Mouse (Mus musculus) liver, postnatal 0 days (tissue): ENCODE data around the gene Hoxd1. TPM values are rescaled to one million over a fixed set of nuclear protein-coding genes. Genes with fewer than 3 reads are reported as not detected.

Source experiments
- ATAC-seq: fragments of 200-750 bp; cut with Nextera tagmentation; 2 replicates; pipeline ENCODE4 v1.8.0; 2017; ENCODE audit warnings: mild to moderate bottlenecking, moderate library complexity
- DNase-seq: peaks from one replicate; pipeline ENCODE4 v3.0.0-alpha.2; 2016
- H3K27ac ChIP-seq: fragments of 300-500 bp; sonication (generic); 2 replicates; pipeline ENCODE4 v1.5.1; 2014; ENCODE audit warnings: antibody characterized with exemption, moderate library complexity, mild to moderate bottlenecking, low read depth
- H3K27me3 ChIP-seq: fragments of 300-500 bp; sonication (generic); 2 replicates; pipeline ENCODE4 v1.6.1; 2014; ENCODE audit warnings: low read length, control low read depth, mixed read lengths; ENCODE audit not compliant: insufficient read depth
- H3K36me3 ChIP-seq: fragments of 300-500 bp; sonication (generic); replicated peaks from 2 replicates; pipeline ENCODE4 v1.6.1; 2014; ENCODE audit warnings: mild to moderate bottlenecking, control low read depth, low read length, moderate library complexity, mixed read lengths; ENCODE audit not compliant: insufficient read depth
- H3K4me1 ChIP-seq: fragments of 300-500 bp; sonication (generic); 2 replicates; pipeline ENCODE4 v1.6.1; 2014; ENCODE audit warnings: antibody characterized with exemption, mild to moderate bottlenecking, control low read depth; ENCODE audit not compliant: insufficient read depth
- H3K4me2 ChIP-seq: fragments of 300-500 bp; sonication (generic); 2 replicates; pipeline ENCODE4 v1.6.1; 2014; ENCODE audit warnings: low read depth, mild to moderate bottlenecking, low read length, moderate library complexity, mixed read lengths
- H3K4me3 ChIP-seq: fragments of 300-500 bp; sonication (generic); 2 replicates; pipeline ENCODE4 v1.5.1; 2014; ENCODE audit warnings: low read depth, low read length
- H3K9ac ChIP-seq: fragments of 300-500 bp; sonication (generic); replicated peaks from 2 replicates; pipeline ENCODE4 v1.6.1; 2014; ENCODE audit warnings: mild to moderate bottlenecking, moderate library complexity
- H3K9me3 ChIP-seq: fragments of 300-500 bp; sonication (generic); 2 replicates; pipeline ENCODE4 v1.6.1; 2016; ENCODE audit warnings: mild to moderate bottlenecking, control low read depth, low read length, mixed read lengths
- CTCF ChIP-seq: sonication (generic); IDR thresholded peaks from 2 replicates; pipeline ENCODE4 v1.5.1; 2016; ENCODE audit warnings: antibody characterized with exemption, low read depth
- EP300 ChIP-seq: IDR thresholded peaks from 2 replicates; pipeline ENCODE4 v1.6.1; 2016; ENCODE audit warnings: antibody characterized with exemption, low read depth, mild to moderate bottlenecking
- WGBS: fragments of 180-500 bp; shearing (Covaris S2); extraction: QIAGEN DNeasy Blood & Tissue Kit; methylation state at CpG from one replicate; pipeline ENCODE4 v1.1.7; 2014; ENCODE audit not compliant: insufficient replicate concordance; 5-methylcytosine and 5-hydroxymethylcytosine counted together
- polyA plus RNA-seq: library from polyadenylated mRNA; unstranded; fragments of >200 nt; fragmentation: Nextera tagmentation; extraction: Ambion mirVana; gene quantifications from 2 replicates; pipeline ENCODE4 v1.2.1, GENCODE M21; 2015

Gene Hoxd1
- polyA plus RNA-seq, 1 experiment from 2014 or later, result not detected

GRCm38 (mm10) chr2:74740311-74741091 is 22.3 kb upstream of the Hoxd1 start:
- peaks cover 96% of the 10 kb centered on the region for H3K27me3 ChIP-seq
- H3K4me2 ChIP-seq, result no peak overlapping the region
- TF ChIP-seq EP300 (no peak), CTCF (no peak)
- no peaks in the 10 kb centered on the region for H3K9me3 ChIP-seq
- ATAC-seq (no peak), DNase-seq (no peak)
- WGBS, result 2% methylated on average over 43 of the region's 43 CpGs
- no peak overlapping the region for H3K4me3 ChIP-seq
- no peak overlapping the region for H3K27ac ChIP-seq
- H3K4me1 ChIP-seq, result no peaks in the 10 kb centered on the region
- no peak overlapping the region for H3K9ac ChIP-seq
- no peaks in the 10 kb centered on the region for H3K36me3 ChIP-seq

- H3K27me3 ChIP-seq, result peaks cover 96% of the 10 kb centered on the region
- H3K36me3 ChIP-seq, result no peaks in the 10 kb centered on the region
- 39% methylated on average over 2 of the region's 3 CpGs for WGBS
- H3K4me2 ChIP-seq, result no peak overlapping the region
- no peak overlapping the region for H3K9ac ChIP-seq
- no peaks in the 10 kb centered on the region for H3K4me1 ChIP-seq
- TF ChIP-seq EP300, result no peak
- TF ChIP-seq CTCF, result no peak
- DNase-seq (no peak), ATAC-seq (no peak)
- no peaks in the 10 kb centered on the region for H3K9me3 ChIP-seq
- no peak overlapping the region for H3K27ac ChIP-seq
- no peak overlapping the region for H3K4me3 ChIP-seq
Observed at GRCm38 (mm10) chr2:74741252-74741978, 21.4 kb upstream of the Hoxd1 start.

GRCm38 (mm10) chr2:74741979-74742277 is 20.9 kb upstream of the Hoxd1 start:
- Histone ChIP-seq H3K36me3 (no peaks in the 10 kb centered on the region), H3K4me2 (no peak overlapping the region), H3K4me3 (no peak overlapping the region), H3K9ac (no peak overlapping the region), H3K9me3 (no peaks in the 10 kb centered on the region), H3K27ac (no peak overlapping the region), H3K27me3 (peaks cover 96% of the 10 kb centered on the region), H3K4me1 (no peaks in the 10 kb centered on the region)
- TF ChIP-seq EP300 (no peak), CTCF (no peak)
- DNase-seq, result no peak
- no peak for ATAC-seq

GRCm38 (mm10) chr2:74745540-74746297 is 17.1 kb upstream of the Hoxd1 start:
- H3K4me1 ChIP-seq, result peaks cover 2% of the 10 kb centered on the region; the same call in 1 of the 2 replicates
- WGBS, result 7% methylated on average over 6 of the region's 6 CpGs
- peaks cover 96% of the 10 kb centered on the region for H3K27me3 ChIP-seq
- H3K4me2 ChIP-seq, result no peak overlapping the region
- no peaks in the 10 kb centered on the region for H3K36me3 ChIP-seq
- no peak overlapping the region for H3K9ac ChIP-seq
- H3K9me3 ChIP-seq, result no peaks in the 10 kb centered on the region
- DNase-seq (no peak), ATAC-seq (no peak)
- TF ChIP-seq CTCF (no peak), EP300 (no peak)
- H3K27ac ChIP-seq, result no peak overlapping the region
- H3K4me3 ChIP-seq, result no peak overlapping the region

GRCm38 (mm10) chr2:74746298-74746921 is 16.4 kb upstream of the Hoxd1 start:
- peaks cover 97% of the 10 kb centered on the region for H3K27me3 ChIP-seq
- H3K4me3 ChIP-seq, result no peak overlapping the region
- no peak for ATAC-seq
- TF ChIP-seq CTCF (no peak), EP300 (no peak)
- H3K36me3 ChIP-seq, result no peaks in the 10 kb centered on the region
- H3K9ac ChIP-seq, result no peak overlapping the region
- H3K4me2 ChIP-seq, result no peak overlapping the region
- DNase-seq, result no peak
- WGBS, result 4% methylated on average over 58 of the region's 58 CpGs
- no peaks in the 10 kb centered on the region for H3K9me3 ChIP-seq
- peaks cover 2% of the 10 kb centered on the region; the same call in 1 of the 2 replicates for H3K4me1 ChIP-seq
- no peak overlapping the region for H3K27ac ChIP-seq

- TF ChIP-seq CTCF, result no peak
- no peak for TF ChIP-seq EP300
Observed at GRCm38 (mm10) chr2:74747006-74747405, 15.8 kb upstream of the Hoxd1 start.

More at GRCm38 (mm10) chr2:74747006-74747405, 15.8 kb upstream of the Hoxd1 start:
- Histone ChIP-seq H3K4me2 (no peak overlapping the region), H3K9me3 (no peaks in the 10 kb centered on the region), H3K27me3 (peaks cover 97% of the 10 kb centered on the region), H3K27ac (no peak overlapping the region), H3K4me3 (no peak overlapping the region), H3K9ac (no peak overlapping the region), H3K4me1 (peaks cover 2% of the 10 kb centered on the region; the same call in 1 of the 2 replicates), H3K36me3 (no peaks in the 10 kb centered on the region)
- ATAC-seq (no peak), DNase-seq (no peak)
- 7% methylated on average over 24 of the region's 24 CpGs for WGBS
